ENCODE assay signal across 8 mouse cellular contexts in the genomic region with DNA sequence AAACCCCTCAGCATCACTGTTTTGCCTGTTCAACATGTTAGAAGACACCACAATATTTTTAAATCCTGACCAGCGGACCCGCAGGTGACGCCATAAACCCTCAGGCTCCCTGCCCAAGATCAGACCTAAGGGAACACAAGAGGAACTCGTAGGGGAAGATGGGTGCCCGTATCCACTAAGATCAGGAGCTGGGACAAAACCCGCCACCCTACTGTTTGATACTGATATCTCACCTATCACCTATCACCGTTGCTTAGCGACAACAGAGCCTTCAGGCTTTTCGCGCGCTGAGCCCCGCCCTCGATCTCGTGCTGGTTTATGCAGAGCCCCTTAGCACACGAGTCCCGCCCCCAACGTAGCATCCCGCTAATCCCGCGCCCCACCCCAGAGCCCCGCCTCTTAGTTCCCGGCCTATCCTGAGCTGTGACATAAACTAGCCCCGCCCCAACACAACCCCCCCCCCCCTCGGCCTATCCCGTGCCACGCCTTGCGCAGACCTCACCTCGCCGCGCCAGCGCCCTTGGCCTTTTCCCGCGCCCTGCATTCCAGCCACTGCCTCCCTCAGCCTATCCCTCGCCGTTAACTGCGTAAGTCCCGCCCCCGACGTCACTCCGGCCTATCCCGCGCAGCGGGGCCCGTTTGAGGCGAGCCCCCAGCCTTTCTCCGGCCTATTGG. TPM values are rescaled to one million over a fixed set of nuclear protein-coding genes. Genes with fewer than 3 reads are reported as not detected.
DNase-seq lines count a peak whose midpoint lies in the region; ATAC-seq and TF ChIP-seq lines count a peak whose summit lies in the region.

A gene (plus strand): TSS at position 500 of the 675 bp plus-strand sequence.

- H3K36me3 ChIP-seq in C2C12 (ENCODE audit: control insufficient read depth, insufficient read depth) (peaks cover 16% of the 10 kb centered on the region), myocyte (ENCODE audit: control insufficient read depth, insufficient read depth) (no peaks in the 10 kb centered on the region)
- H3K36me3 ChIP-seq in erythroblast, embryonic 14.5 days (ENCODE audit: control insufficient read depth): peaks cover 33% of the 10 kb centered on the region
- H3K36me3 ChIP-seq in heart, embryonic 11.5 days (ENCODE audit: control insufficient read depth, insufficient read depth, low read length): peaks cover 4% of the 10 kb centered on the region
- H3K36me3 ChIP-seq in kidney, embryonic 16.5 days (ENCODE audit: insufficient read depth, low read length): peaks cover 22% of the 10 kb centered on the region
- H3K36me3 ChIP-seq in liver, adult 2 months (ENCODE audit: control insufficient read depth, insufficient read depth, low read length): no peaks in the 10 kb centered on the region
- peaks cover 2% of the 10 kb centered on the region for H3K36me3 ChIP-seq in splenic B cell, adult 2 months (ENCODE audit: control insufficient read depth, insufficient read depth, low read length, poor library complexity, severe bottlenecking)

- peak within 1 kb of the TSS; percentile 90 for H3K9ac ChIP-seq in heart, embryonic 11.5 days (ENCODE audit: low read depth, low read length)
- peak within 1 kb of the TSS; percentile 82 for H3K9ac ChIP-seq in kidney, embryonic 16.5 days (replicated peaks; ENCODE audit: low read length)
- peak within 1 kb of the TSS; percentile 72 for H3K9ac ChIP-seq in liver, adult 2 months (ENCODE audit: low read depth, low read length)

- 2% methylated on average over 38 of the region's 46 CpGs for WGBS in heart, embryonic 11.5 days (ENCODE audit: insufficient replicate concordance)
- 2% methylated on average over 46 of the region's 46 CpGs for WGBS in kidney, embryonic 16.5 days
- WGBS in liver, adult 2 months: 1% methylated on average over 45 of the region's 46 CpGs

- TF ChIP-seq CTCF in C2C12 (IDR thresholded peaks at IDR 0.05; ENCODE audit: control insufficient read depth, insufficient read depth, insufficient read length): no peak
- no peak for TF ChIP-seq CTCF in brain, embryonic 14.5 days (IDR thresholded peaks at IDR 0.05; ENCODE audit: borderline replicate concordance, extremely low read depth, insufficient read depth, insufficient read length)
- TF ChIP-seq CTCF in liver, adult 2 months (IDR thresholded peaks at IDR 0.05; ENCODE audit: low read depth, low read length): no peak

- DNase-seq in brain, embryonic 14.5 days (ENCODE audit: low read depth): peak; percentile 99
- DNase-seq in liver, adult 2 months (ENCODE audit: extremely low read depth, low read depth, low spot score): peak; percentile 93
- peak; percentile 99 for DNase-seq in splenic B cell, adult 2 months (ENCODE audit: low read depth, low spot score)

- peaks cover 27% of the 10 kb centered on the region for H3K79me3 ChIP-seq in C2C12 (ENCODE audit: low read depth)

- H3K27me3 ChIP-seq in C2C12 (ENCODE audit: control insufficient read depth, insufficient read depth, insufficient read length): no peaks in the 10 kb centered on the region
- no peaks in the 10 kb centered on the region for H3K27me3 ChIP-seq in erythroblast, embryonic 14.5 days (ENCODE audit: control insufficient read depth)
- H3K27me3 ChIP-seq in heart, embryonic 11.5 days (ENCODE audit: control insufficient read depth, insufficient read depth, low read length): no peaks in the 10 kb centered on the region
- no peaks in the 10 kb centered on the region for H3K27me3 ChIP-seq in kidney, embryonic 16.5 days (ENCODE audit: insufficient read depth, low read length)
- H3K27me3 ChIP-seq in liver, adult 2 months (ENCODE audit: control insufficient read depth, insufficient read depth, low read length): no peaks in the 10 kb centered on the region
- H3K27me3 ChIP-seq in myocyte (ENCODE audit: control insufficient read depth, insufficient read depth, insufficient read length): no peaks in the 10 kb centered on the region
- H3K27me3 ChIP-seq in splenic B cell, adult 2 months (ENCODE audit: control insufficient read depth, insufficient read depth, low read length, poor library complexity, severe bottlenecking): no peaks in the 10 kb centered on the region

- ATAC-seq in heart, embryonic 11.5 days (replicated peaks; ENCODE audit: insufficient number of reproducible peaks, low FRiP score, low TSS enrichment): peak; percentile 97
- peak; percentile 98 for ATAC-seq in kidney, embryonic 16.5 days (ENCODE audit: low FRiP score, low TSS enrichment)

- H3ac ChIP-seq in C2C12 (ENCODE audit: control insufficient read depth, insufficient read length, low read depth): peak within 1 kb of the TSS; percentile 89
- H3ac ChIP-seq in myocyte (ENCODE audit: control insufficient read depth, insufficient read length): peak within 1 kb of the TSS; percentile 94

- H3K79me2 ChIP-seq in C2C12 (ENCODE audit: control insufficient read depth, insufficient read depth) (peaks cover 45% of the 10 kb centered on the region), myocyte (ENCODE audit: control insufficient read depth, insufficient read depth) (peaks cover 23% of the 10 kb centered on the region)
- no peaks in the 10 kb centered on the region for H3K79me2 ChIP-seq in liver, adult 2 months (ENCODE audit: control insufficient read depth, insufficient read depth, low read length)

- H3K4me3 ChIP-seq in C2C12 (ENCODE audit: insufficient read depth, poor library complexity, severe bottlenecking) (peak within 1 kb of the TSS; percentile 74), myocyte (peak within 1 kb of the TSS; percentile 65)
- peak within 1 kb of the TSS; percentile 74 for H3K4me3 ChIP-seq in erythroblast, embryonic 14.5 days (replicated peaks)
- peak within 1 kb of the TSS; percentile 84 for H3K4me3 ChIP-seq in heart, embryonic 11.5 days (ENCODE audit: low read depth, low read length)
- H3K4me3 ChIP-seq in kidney, embryonic 16.5 days (ENCODE audit: low read length): peak within 1 kb of the TSS; percentile 62
- H3K4me3 ChIP-seq in liver, adult 2 months (ENCODE audit: insufficient read depth, low read depth, low read length): peak within 1 kb of the TSS; percentile 70

- no peak for TF ChIP-seq POLR2A in brain, embryonic 14.5 days (IDR thresholded peaks at IDR 0.05; ENCODE audit: borderline replicate concordance, extremely low read depth, insufficient read depth, insufficient read length, poor library complexity, severe bottlenecking)
- TF ChIP-seq POLR2A in liver, adult 2 months (IDR thresholded peaks at IDR 0.05; ENCODE audit: extremely low read depth, insufficient read depth, low read length): no peak
- no peak for TF ChIP-seq POLR2A in myocyte (IDR thresholded peaks at IDR 0.05; ENCODE audit: insufficient read length, low read depth)

- H3K27ac ChIP-seq in heart, embryonic 11.5 days (ENCODE audit: low read depth, low read length): peak within 1 kb of the TSS; percentile 54
- peak within 1 kb of the TSS; percentile 90 for H3K27ac ChIP-seq in kidney, embryonic 16.5 days (ENCODE audit: low read length)
- peak within 1 kb of the TSS; percentile 19; the same call in 1 of the 2 replicates for H3K27ac ChIP-seq in liver, adult 2 months (replicated peaks; ENCODE audit: insufficient read depth, low read depth, low read length)

- H3K4me2 ChIP-seq in heart, embryonic 11.5 days: peak within 1 kb of the TSS; percentile 97
- H3K4me2 ChIP-seq in kidney, embryonic 16.5 days (replicated peaks; ENCODE audit: low read depth, low read length): peak within 1 kb of the TSS; percentile 81
- H3K4me2 ChIP-seq in myocyte (ENCODE audit: low read depth): peak within 1 kb of the TSS; percentile 95

- peaks cover 53% of the 10 kb centered on the region for H3K4me1 ChIP-seq in erythroblast, embryonic 14.5 days (ENCODE audit: control insufficient read depth)
- peaks cover 18% of the 10 kb centered on the region for H3K4me1 ChIP-seq in heart, embryonic 11.5 days (ENCODE audit: control insufficient read depth, insufficient read depth, low read length)
- peaks cover 20% of the 10 kb centered on the region for H3K4me1 ChIP-seq in kidney, embryonic 16.5 days (ENCODE audit: insufficient read depth, low read length)
- peaks cover 13% of the 10 kb centered on the region for H3K4me1 ChIP-seq in liver, adult 2 months (ENCODE audit: control insufficient read depth, insufficient read depth, low read length)

- no peaks in the 10 kb centered on the region for H3K9me3 ChIP-seq in erythroblast, embryonic 14.5 days (ENCODE audit: control insufficient read depth, low read length)
- no peaks in the 10 kb centered on the region for H3K9me3 ChIP-seq in heart, embryonic 11.5 days (replicated peaks; ENCODE audit: control insufficient read depth, low read length)
- no peaks in the 10 kb centered on the region for H3K9me3 ChIP-seq in kidney, embryonic 16.5 days (ENCODE audit: low read length)

TF ChIP-seq in C2C12, 6 proteins besides CTCF, POLR2A, EP300 and RAD21:
- no peak for TF ChIP-seq MAX (IDR thresholded peaks at IDR 0.05)
- no peak for TF ChIP-seq MYOD1 (IDR thresholded peaks at IDR 0.05; ENCODE audit: control insufficient read depth, insufficient read length, low read depth)
- no peak for TF ChIP-seq MYOG (IDR thresholded peaks at IDR 0.05; ENCODE audit: control insufficient read depth, extremely low read depth, insufficient read length)
- TF ChIP-seq USF1 (IDR thresholded peaks at IDR 0.05; ENCODE audit: low read depth): no peak
- TF ChIP-seq CEBPB (IDR thresholded peaks at IDR 0.05; ENCODE audit: low read depth): no peak
- no peak for TF ChIP-seq FOSL1 (IDR thresholded peaks at IDR 0.05; ENCODE audit: insufficient read depth, low read length, poor library complexity, severe bottlenecking)
TF ChIP-seq in C2C12: peak in this region for 0.

TF ChIP-seq in myocyte, 11 proteins besides CTCF, POLR2A, EP300 and RAD21:
- no peak for TF ChIP-seq CEBPB (IDR thresholded peaks at IDR 0.05; ENCODE audit: insufficient read depth, poor library complexity, severe bottlenecking)
- TF ChIP-seq E2F4 (IDR thresholded peaks at IDR 0.05; ENCODE audit: insufficient read depth): peak; percentile 79
- TF ChIP-seq POLR2AphosphoS2 (IDR thresholded peaks at IDR 0.05; ENCODE audit: insufficient read length, low read depth): peak; percentile 19

RNA-seq across cellular contexts. Expression of the gene that starts here (rescaled TPM):
- polyA plus RNA-seq in C2C12 (2012; fragmentation: generic; extraction: Trizol) (164 TPM), myocyte (2012; fragmentation: generic; extraction: Trizol) (85.6 TPM)
- 57.4 and 98.6 TPM in 2 replicates for polyA plus RNA-seq in brain, embryonic 14.5 days (2012; rRNA removed)
- polyA plus RNA-seq in erythroblast, embryonic 14.5 days (2012): 20.4 and 20.6 TPM in 2 replicates
- polyA plus RNA-seq in heart, embryonic 11.5 days (2014; fragmentation: Nextera tagmentation; extraction: Ambion mirVana): 141 and 156 TPM in 2 replicates
- 273 and 296 TPM in 2 replicates for polyA plus RNA-seq in kidney, embryonic 16.5 days (2015; fragmentation: Nextera tagmentation; extraction: Ambion mirVana)
- 11.5 and 15.4 TPM in 2 replicates for total RNA-seq in liver, adult 2 months (2014; rRNA removed)
- 12.8 and 14.9 TPM in 2 replicates for polyA plus RNA-seq in liver, adult 2 months (2012; rRNA removed)

Comparison
In these comparisons a context has a peak if more than half of its experiments do, and no peak if none do; other contexts are left out.
1. Peak in every context shown above with its lines: DNase-seq, ATAC-seq, H3K4me3 ChIP-seq and H3K27ac ChIP-seq.
2. H3K27ac ChIP-seq: peak in every context shown above with its lines; median percentile 90 in kidney, embryonic 16.5 days; 54 in heart, embryonic 11.5 days; 19 in liver, adult 2 months.